Comparison of ENCODE assay signal across 24 mouse cellular contexts in the genomic region with DNA sequence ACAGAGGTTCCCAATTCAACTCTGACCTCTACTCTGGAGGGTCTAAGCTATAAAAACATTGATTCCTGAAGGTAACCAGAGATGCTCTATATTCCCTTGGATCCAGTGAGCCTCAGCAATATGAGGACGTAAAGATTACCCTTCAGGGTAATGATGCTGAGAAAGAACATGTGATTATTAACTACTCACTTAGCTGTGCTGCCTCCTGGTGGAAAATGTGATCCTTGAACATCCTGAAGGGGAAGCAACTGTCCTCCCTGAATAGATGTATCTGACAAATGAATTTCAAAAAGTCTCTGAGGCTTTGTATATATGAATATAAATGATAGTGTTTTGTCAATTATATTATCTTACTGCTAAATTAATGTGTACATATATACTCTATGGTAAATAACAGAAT. TPM values are rescaled to one million over a fixed set of nuclear protein-coding genes. Genes with fewer than 3 reads are reported as not detected.
DNase-seq lines count a peak whose midpoint lies in the region; ATAC-seq and TF ChIP-seq lines count a peak whose summit lies in the region.
"Had no signal": no experiment of that assay in that cellular context is flagged by ENCODE, and none has a peak within 500 bp of the region (broad histone marks: within the 10 kb centered on the region; RNA-seq: fewer than 3 reads in every experiment).

No protein-coding gene starts in this region.

- no peak overlapping the region for H3K4me3 ChIP-seq in heart, postnatal 0 days (ENCODE audit: low read depth, low read length)
- H3K4me3 ChIP-seq in midbrain, postnatal 0 days (ENCODE audit: low read depth, low read length): no peak overlapping the region
- no peak overlapping the region for H3K4me3 ChIP-seq in midbrain, embryonic 14.5 days (replicated peaks; ENCODE audit: low read depth, low read length)
- no peak overlapping the region for H3K4me3 ChIP-seq in embryonic facial prominence, embryonic 10.5 days
- H3K4me3 ChIP-seq: embryonic facial prominence, embryonic 13.5 days; heart, embryonic 13.5 days; liver, embryonic 13.5 days had no signal

- no peaks in the 10 kb centered on the region for H3K27me3 ChIP-seq in heart, postnatal 0 days (ENCODE audit: control insufficient read depth, insufficient read depth, low read length)
- no peaks in the 10 kb centered on the region for H3K27me3 ChIP-seq in midbrain, postnatal 0 days (ENCODE audit: insufficient read depth, low read length)
- no peaks in the 10 kb centered on the region for H3K27me3 ChIP-seq in midbrain, embryonic 14.5 days (ENCODE audit: control insufficient read depth, insufficient read depth, low read length)
- no peaks in the 10 kb centered on the region for H3K27me3 ChIP-seq in embryonic facial prominence, embryonic 10.5 days (replicated peaks; ENCODE audit: low read depth, poor library complexity, severe bottlenecking)
- H3K27me3 ChIP-seq: embryonic facial prominence, embryonic 13.5 days; heart, embryonic 13.5 days; liver, embryonic 13.5 days had no signal

- no peak for TF ChIP-seq EP300 in heart, postnatal 0 days (IDR thresholded peaks at IDR 0.05; ENCODE audit: low read depth)

- H3K4me1 ChIP-seq in heart, postnatal 0 days (ENCODE audit: control insufficient read depth, insufficient read depth): no peaks in the 10 kb centered on the region
- no peaks in the 10 kb centered on the region for H3K4me1 ChIP-seq in midbrain, postnatal 0 days (ENCODE audit: insufficient read depth, low read length)
- H3K4me1 ChIP-seq in midbrain, embryonic 14.5 days (ENCODE audit: control insufficient read depth, insufficient read depth, low read length): no peaks in the 10 kb centered on the region
- no peaks in the 10 kb centered on the region for H3K4me1 ChIP-seq in embryonic facial prominence, embryonic 10.5 days
- H3K4me1 ChIP-seq: embryonic facial prominence, embryonic 13.5 days; heart, embryonic 13.5 days; liver, embryonic 13.5 days had no signal

- no peak overlapping the region for H3K27ac ChIP-seq in heart, postnatal 0 days (ENCODE audit: low read depth)
- H3K27ac ChIP-seq in midbrain, postnatal 0 days (ENCODE audit: low read depth, low read length): no peak overlapping the region
- H3K27ac ChIP-seq in midbrain, embryonic 14.5 days (replicated peaks; ENCODE audit: low read depth, low read length): no peak overlapping the region
- no peak overlapping the region for H3K27ac ChIP-seq in embryonic facial prominence, embryonic 10.5 days (replicated peaks)
- H3K27ac ChIP-seq: embryonic facial prominence, embryonic 13.5 days; heart, embryonic 13.5 days; hindbrain, postnatal 0 days; liver, embryonic 13.5 days had no signal

- TF ChIP-seq CTCF in heart, postnatal 0 days (IDR thresholded peaks at IDR 0.05; ENCODE audit: low read depth): peak; percentile 26
- TF ChIP-seq CTCF in midbrain, postnatal 0 days (IDR thresholded peaks at IDR 0.05): peak; percentile 11; the same call in 1 of the 2 replicates

- no peak overlapping the region for H3K4me2 ChIP-seq in heart, postnatal 0 days (ENCODE audit: low read depth, low read length)
- no peak overlapping the region for H3K4me2 ChIP-seq in midbrain, postnatal 0 days (ENCODE audit: low read depth, low read length, poor library complexity, severe bottlenecking)
- no peak overlapping the region for H3K4me2 ChIP-seq in midbrain, embryonic 14.5 days (ENCODE audit: low read length)
- H3K4me2 ChIP-seq: embryonic facial prominence, embryonic 13.5 days; heart, embryonic 13.5 days; liver, embryonic 13.5 days had no signal

- intact Hi-C loops in heart, postnatal 14 days (cut with DNase I): loop anchor here (5.0 kb wide), 1 partner anchor 448 kb away; no protein-coding TSS in a partner anchor

- H3K36me3 ChIP-seq in heart, postnatal 0 days (replicated peaks; ENCODE audit: control insufficient read depth, insufficient read depth, low read length): no peaks in the 10 kb centered on the region
- no peaks in the 10 kb centered on the region for H3K36me3 ChIP-seq in midbrain, postnatal 0 days (ENCODE audit: insufficient read depth, low read length)
- no peaks in the 10 kb centered on the region for H3K36me3 ChIP-seq in midbrain, embryonic 14.5 days (ENCODE audit: control insufficient read depth, insufficient read depth, low read length)
- H3K36me3 ChIP-seq in embryonic facial prominence, embryonic 10.5 days (replicated peaks): no peaks in the 10 kb centered on the region
- H3K36me3 ChIP-seq: embryonic facial prominence, embryonic 13.5 days; heart, embryonic 13.5 days; liver, embryonic 13.5 days had no signal

- 43% methylated on average over 1 of the region's 1 CpGs for WGBS in heart, postnatal 0 days
- WGBS in midbrain, postnatal 0 days: 74% methylated on average over 1 of the region's 1 CpGs
- 59% methylated on average over 1 of the region's 1 CpGs for WGBS in midbrain, embryonic 14.5 days
- 48% methylated on average over 1 of the region's 1 CpGs for WGBS in embryonic facial prominence, embryonic 10.5 days

- ATAC-seq in heart, postnatal 0 days (ENCODE audit: insufficient read depth, low read depth): no peak
- no peak for ATAC-seq in midbrain, postnatal 0 days (ENCODE audit: low FRiP score)
- no peak for ATAC-seq in midbrain, embryonic 14.5 days (ENCODE audit: low FRiP score, low TSS enrichment)
- ATAC-seq: forebrain, embryonic 14.5 days; hindbrain, postnatal 0 days had no signal

- no peaks in the 10 kb centered on the region for H3K9me3 ChIP-seq in heart, postnatal 0 days (replicated peaks; ENCODE audit: control insufficient read depth, low read length)
- 0 out of 2 replicates have a peak, but pooled peaks cover 3% of the 10 kb centered on the region for H3K9me3 ChIP-seq in midbrain, postnatal 0 days (ENCODE audit: low read length)
- peaks cover 3% of the 10 kb centered on the region; the same call in 1 of the 2 replicates for H3K9me3 ChIP-seq in midbrain, embryonic 14.5 days (ENCODE audit: control insufficient read depth, low read length)
- H3K9me3 ChIP-seq in embryonic facial prominence, embryonic 10.5 days: peaks cover 9% of the 10 kb centered on the region; the same call in 1 of the 2 replicates
- H3K9me3 ChIP-seq: liver, embryonic 13.5 days had no signal

- no peak for DNase-seq in heart, postnatal 0 days (ENCODE audit: low spot score)
- DNase-seq in heart, postnatal 14 days: no peak
- DNase-seq in kidney, postnatal 4 days: peak; percentile 1 to 5
- DNase-seq in kidney, postnatal 14 days: no peak
- DNase-seq in midbrain, postnatal 0 days (ENCODE audit: low spot score): no peak
- no peak for DNase-seq in midbrain, embryonic 14.5 days
- no peak for DNase-seq in embryonic facial prominence, embryonic 10.5 days (ENCODE audit: low spot score)
- no peak for DNase-seq in spleen, postnatal 10 days (ENCODE audit: low spot score in 2 of 2)
- DNase-seq: adrenal gland, postnatal 25 days; B cell, adult 2 months; cerebellum, adult 18-20 months; cerebellum, postnatal 25 days; gastrocnemius, postnatal 14 days; heart, adult 18-20 months; heart, postnatal 4 days; liver, embryonic 13.5 days; retina, postnatal 1 day; right cerebral cortex, postnatal 4 days had no signal

- H3K9ac ChIP-seq in heart, postnatal 0 days (replicated peaks; ENCODE audit: low read depth, low read length): no peak overlapping the region
- no peak overlapping the region for H3K9ac ChIP-seq in midbrain, postnatal 0 days (replicated peaks; ENCODE audit: low read length, poor library complexity, severe bottlenecking)
- no peak overlapping the region for H3K9ac ChIP-seq in midbrain, embryonic 14.5 days (replicated peaks; ENCODE audit: low read length)
- H3K9ac ChIP-seq: embryonic facial prominence, embryonic 13.5 days; heart, embryonic 13.5 days; liver, embryonic 13.5 days had no signal

RNA-seq across cellular contexts. Expression of gene 2210017I01Rik, which starts 6.8 kb away (rescaled TPM):
- not detected in 2 replicates for total RNA-seq in heart, postnatal 0 days (2014; rRNA removed; ENCODE audit: low replicate concordance)
- polyA plus RNA-seq in heart, postnatal 0 days (2015; fragmentation: Nextera tagmentation; extraction: Ambion mirVana): not detected in 2 replicates
- not detected for total RNA-seq in heart, postnatal 14 days (2021)
- total RNA-seq in midbrain, postnatal 0 days (2014; rRNA removed): not detected in 2 replicates
- polyA plus RNA-seq in midbrain, postnatal 0 days (2015; fragmentation: Nextera tagmentation; extraction: Ambion mirVana): not detected in 2 replicates
- polyA plus RNA-seq in midbrain, embryonic 14.5 days (2014; fragmentation: Nextera tagmentation; extraction: Ambion mirVana): not detected in 2 replicates
- polyA plus RNA-seq in embryonic facial prominence, embryonic 10.5 days (2016; fragmentation: Nextera tagmentation; extraction: Ambion mirVana): not detected in 2 replicates
- total RNA-seq: adrenal gland, postnatal 25 days; gastrocnemius, postnatal 14 days; heart, adult 18-20 months; heart, postnatal 4 days; hindbrain, postnatal 0 days; layer of hippocampus, postnatal 14 days had no signal
- polyA plus RNA-seq: embryonic facial prominence, embryonic 13.5 days; forebrain, embryonic 14.5 days; heart, embryonic 13.5 days; hindbrain, postnatal 0 days; limb, embryonic 11.5 days; liver, embryonic 13.5 days had no signal

RNA-seq across cellular contexts. Expression of gene Smcp, which starts 11.7 kb away (rescaled TPM):
- total RNA-seq in heart, postnatal 0 days (2014; rRNA removed; ENCODE audit: low replicate concordance): not detected in 2 replicates
- polyA plus RNA-seq in heart, postnatal 0 days (2015; fragmentation: Nextera tagmentation; extraction: Ambion mirVana): not detected in 2 replicates
- not detected for total RNA-seq in heart, postnatal 14 days (2021)
- total RNA-seq in midbrain, postnatal 0 days (2014; rRNA removed): not detected in 2 replicates
- not detected in 2 replicates for polyA plus RNA-seq in midbrain, postnatal 0 days (2015; fragmentation: Nextera tagmentation; extraction: Ambion mirVana)
- polyA plus RNA-seq in midbrain, embryonic 14.5 days (2014; fragmentation: Nextera tagmentation; extraction: Ambion mirVana): not detected in 2 replicates
- not detected in 2 replicates for polyA plus RNA-seq in embryonic facial prominence, embryonic 10.5 days (2016; fragmentation: Nextera tagmentation; extraction: Ambion mirVana)
- total RNA-seq: adrenal gland, postnatal 25 days; gastrocnemius, postnatal 14 days; heart, adult 18-20 months; heart, postnatal 4 days; hindbrain, postnatal 0 days; layer of hippocampus, postnatal 14 days had no signal
- polyA plus RNA-seq: embryonic facial prominence, embryonic 13.5 days; forebrain, embryonic 14.5 days; heart, embryonic 13.5 days; hindbrain, postnatal 0 days; limb, embryonic 11.5 days; liver, embryonic 13.5 days had no signal

RNA-seq across cellular contexts. Expression of gene Lce6a, which starts 21.0 kb away (rescaled TPM):
- not detected in 2 replicates for total RNA-seq in heart, postnatal 0 days (2014; rRNA removed; ENCODE audit: low replicate concordance)
- not detected in 2 replicates for polyA plus RNA-seq in heart, postnatal 0 days (2015; fragmentation: Nextera tagmentation; extraction: Ambion mirVana)
- total RNA-seq in heart, postnatal 14 days (2021): not detected
- total RNA-seq in midbrain, postnatal 0 days (2014; rRNA removed): not detected in 2 replicates
- not detected in 2 replicates for polyA plus RNA-seq in midbrain, postnatal 0 days (2015; fragmentation: Nextera tagmentation; extraction: Ambion mirVana)
- not detected in 2 replicates for polyA plus RNA-seq in midbrain, embryonic 14.5 days (2014; fragmentation: Nextera tagmentation; extraction: Ambion mirVana)
- polyA plus RNA-seq in embryonic facial prominence, embryonic 10.5 days (2016; fragmentation: Nextera tagmentation; extraction: Ambion mirVana): not detected in 2 replicates
- total RNA-seq: adrenal gland, postnatal 25 days; gastrocnemius, postnatal 14 days; heart, adult 18-20 months; heart, postnatal 4 days; hindbrain, postnatal 0 days; layer of hippocampus, postnatal 14 days had no signal
- polyA plus RNA-seq: embryonic facial prominence, embryonic 13.5 days; forebrain, embryonic 14.5 days; heart, embryonic 13.5 days; hindbrain, postnatal 0 days; limb, embryonic 11.5 days; liver, embryonic 13.5 days had no signal

RNA-seq across cellular contexts. Expression of gene Ivl, which starts 26.9 kb away (rescaled TPM):
- total RNA-seq in heart, postnatal 0 days (2014; rRNA removed; ENCODE audit: low replicate concordance): 6.4 TPM in 1 of 2 replicates, not detected in the other
- not detected in 2 replicates for polyA plus RNA-seq in heart, postnatal 0 days (2015; fragmentation: Nextera tagmentation; extraction: Ambion mirVana)
- total RNA-seq in heart, postnatal 14 days (2021): not detected
- 0.82 TPM in 1 of 2 replicates, not detected in the other for total RNA-seq in midbrain, postnatal 0 days (2014; rRNA removed)
- polyA plus RNA-seq in midbrain, postnatal 0 days (2015; fragmentation: Nextera tagmentation; extraction: Ambion mirVana): not detected in 2 replicates
- polyA plus RNA-seq in midbrain, embryonic 14.5 days (2014; fragmentation: Nextera tagmentation; extraction: Ambion mirVana): not detected in 2 replicates
- not detected in 2 replicates for polyA plus RNA-seq in embryonic facial prominence, embryonic 10.5 days (2016; fragmentation: Nextera tagmentation; extraction: Ambion mirVana)
- total RNA-seq: adrenal gland, postnatal 25 days; gastrocnemius, postnatal 14 days; heart, adult 18-20 months; heart, postnatal 4 days; hindbrain, postnatal 0 days; layer of hippocampus, postnatal 14 days had no signal
- polyA plus RNA-seq: embryonic facial prominence, embryonic 13.5 days; forebrain, embryonic 14.5 days; heart, embryonic 13.5 days; hindbrain, postnatal 0 days; limb, embryonic 11.5 days had no signal

RNA-seq across cellular contexts. Expression of gene Lce1a1, which starts 47.7 kb away (rescaled TPM):
- total RNA-seq in heart, postnatal 0 days (2014; rRNA removed; ENCODE audit: low replicate concordance): not detected in 2 replicates
- polyA plus RNA-seq in heart, postnatal 0 days (2015; fragmentation: Nextera tagmentation; extraction: Ambion mirVana): not detected in 2 replicates
- total RNA-seq in heart, postnatal 14 days (2021): not detected
- total RNA-seq in midbrain, postnatal 0 days (2014; rRNA removed): 0.99 TPM in 1 of 2 replicates, not detected in the other
- not detected in 2 replicates for polyA plus RNA-seq in midbrain, postnatal 0 days (2015; fragmentation: Nextera tagmentation; extraction: Ambion mirVana)
- not detected in 2 replicates for polyA plus RNA-seq in midbrain, embryonic 14.5 days (2014; fragmentation: Nextera tagmentation; extraction: Ambion mirVana)
- polyA plus RNA-seq in embryonic facial prominence, embryonic 10.5 days (2016; fragmentation: Nextera tagmentation; extraction: Ambion mirVana): not detected in 2 replicates
- total RNA-seq: adrenal gland, postnatal 25 days; gastrocnemius, postnatal 14 days; heart, adult 18-20 months; heart, postnatal 4 days; hindbrain, postnatal 0 days; layer of hippocampus, postnatal 14 days had no signal
- polyA plus RNA-seq: embryonic facial prominence, embryonic 13.5 days; forebrain, embryonic 14.5 days; heart, embryonic 13.5 days; hindbrain, postnatal 0 days; limb, embryonic 11.5 days; liver, embryonic 13.5 days had no signal

Comparison
In these comparisons a context has a peak if more than half of its experiments do, and no peak if none do; other contexts are left out.
1. DNase-seq: peak in kidney, postnatal 4 days (2 of 2); none in heart, postnatal 0 days (single experiment), heart, postnatal 14 days (0 of 2), kidney, postnatal 14 days (single experiment), midbrain, postnatal 0 days (single experiment), midbrain, embryonic 14.5 days (single experiment), embryonic facial prominence, embryonic 10.5 days (single experiment) and spleen, postnatal 10 days (0 of 2).